Mouse (Mus musculus) bone marrow, adult 2 months (tissue): ENCODE measurements around the gene Gm49358.

Experiments
- CTCF ChIP-seq: fragments of 200-500 bp; IDR thresholded peaks from 2 replicates; pipeline ENCODE4 v1.5.1; 2011; ENCODE audit warnings: low read length, control low read depth; ENCODE audit not compliant: control insufficient read depth, insufficient read depth
- POLR2A ChIP-seq: fragments of 200-500 bp; IDR thresholded peaks from 2 replicates; pipeline ENCODE4 v1.6.1; 2011; ENCODE audit warnings: low read depth, mild to moderate bottlenecking, control low read depth, low read length, borderline replicate concordance; ENCODE audit not compliant: control insufficient read depth

DNA sequence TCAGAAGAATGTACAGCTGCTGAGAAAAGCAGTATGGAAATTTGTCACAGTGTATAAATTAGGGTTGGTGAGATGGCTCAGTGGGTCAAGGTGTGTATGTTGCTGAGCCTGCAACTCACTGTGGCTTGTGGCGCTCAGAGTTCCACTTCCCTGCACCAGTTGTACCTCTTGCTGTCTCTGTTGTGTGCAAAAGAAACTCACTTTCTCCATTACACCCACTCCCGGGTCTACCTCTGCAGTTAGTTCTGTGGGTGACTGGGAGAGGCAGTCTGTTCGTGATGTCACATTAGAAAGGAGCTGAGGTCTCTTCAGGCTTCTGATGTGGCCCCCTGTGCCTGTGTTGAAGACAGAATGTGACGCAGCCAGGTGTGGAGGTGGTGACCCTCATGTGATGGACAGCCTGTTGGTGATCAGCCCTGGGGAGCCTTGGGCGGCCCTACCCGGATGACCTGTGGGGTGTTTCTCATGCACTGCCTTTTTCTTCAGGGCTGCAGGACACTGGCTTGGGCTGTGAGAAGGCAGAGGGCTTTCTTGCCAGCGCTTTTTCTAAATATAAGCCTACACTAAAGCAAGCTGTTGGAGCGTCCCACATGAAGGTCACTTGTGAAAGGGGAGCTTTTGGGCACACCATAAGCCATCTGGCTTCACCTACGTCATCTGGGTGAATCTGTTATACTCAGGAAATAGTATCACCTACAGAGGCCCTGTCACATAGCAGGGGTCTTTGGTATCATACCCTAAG lies 31.2 kb downstream of the Gm49358 start:
- TF ChIP-seq POLR2A: no peak
- no peak for TF ChIP-seq CTCF
